Mouse (Mus musculus) hindbrain, embryonic 14.5 days (tissue): ENCODE data around the gene Map4k5. TPM values are rescaled to one million over a fixed set of nuclear protein-coding genes. Genes with fewer than 3 reads are reported as not detected.

Source experiments
- ATAC-seq: fragments of 200-750 bp; cut with Nextera tagmentation; 2 replicates; pipeline ENCODE4 v1.8.0; 2017; ENCODE audit warnings: moderate number of reproducible peaks, mild to moderate bottlenecking, moderate TSS enrichment, moderate library complexity; ENCODE audit not compliant: low FRiP score
- DNase-seq: peaks from one replicate; pipeline ENCODE4 v3.0.0-alpha.2; 2015; ENCODE audit warnings: low spot score
- H3K27ac ChIP-seq: fragments of 300-500 bp; sonication (generic); 2 replicates; pipeline ENCODE4 v1.5.1; 2014; ENCODE audit warnings: mild to moderate bottlenecking, moderate library complexity
- H3K27me3 ChIP-seq: fragments of 300-500 bp; sonication (generic); 2 replicates; pipeline ENCODE4 v1.6.1; 2014; ENCODE audit warnings: mild to moderate bottlenecking, low read length, mixed read lengths; ENCODE audit not compliant: control insufficient read depth, insufficient read depth
- H3K36me3 ChIP-seq: fragments of 300-500 bp; sonication (generic); replicated peaks from 2 replicates; pipeline ENCODE4 v1.6.1; 2014; ENCODE audit not compliant: control insufficient read depth, insufficient read depth
- H3K4me1 ChIP-seq: fragments of 300-500 bp; sonication (generic); replicated peaks from 2 replicates; pipeline ENCODE4 v1.6.1; 2014; ENCODE audit warnings: antibody characterized with exemption, low read length, mixed read lengths; ENCODE audit not compliant: control insufficient read depth, insufficient read depth
- H3K4me2 ChIP-seq: fragments of 300-500 bp; sonication (generic); replicated peaks from 2 replicates; pipeline ENCODE4 v1.6.1; 2014; ENCODE audit warnings: mild to moderate bottlenecking, moderate library complexity
- H3K4me3 ChIP-seq: fragments of 300-500 bp; sonication (generic); replicated peaks from 2 replicates; pipeline ENCODE4 v1.5.1; 2014; ENCODE audit warnings: mild to moderate bottlenecking, low read length
- H3K9ac ChIP-seq: fragments of 300-500 bp; sonication (generic); 2 replicates; pipeline ENCODE4 v1.6.1; 2014
- H3K9me3 ChIP-seq: fragments of 300-500 bp; sonication (generic); 2 replicates; pipeline ENCODE4 v1.6.1; 2016; ENCODE audit warnings: low read length; ENCODE audit not compliant: control insufficient read depth
- WGBS: fragments of 180-500 bp; shearing (Covaris S2); extraction: QIAGEN DNeasy Blood & Tissue Kit; methylation state at CpG from one replicate; pipeline ENCODE4 v1.1.7; 2014; 5-methylcytosine and 5-hydroxymethylcytosine counted together
- polyA plus RNA-seq: library from polyadenylated mRNA; unstranded; fragments of >200 nt; fragmentation: Nextera tagmentation; extraction: Ambion mirVana; gene quantifications from 2 replicates; pipeline ENCODE4 v1.2.1, GENCODE M21; 2014

Map4k5 gene
- polyA plus RNA-seq, 1 experiment from 2014 or later: 37.7 TPM

DNA sequence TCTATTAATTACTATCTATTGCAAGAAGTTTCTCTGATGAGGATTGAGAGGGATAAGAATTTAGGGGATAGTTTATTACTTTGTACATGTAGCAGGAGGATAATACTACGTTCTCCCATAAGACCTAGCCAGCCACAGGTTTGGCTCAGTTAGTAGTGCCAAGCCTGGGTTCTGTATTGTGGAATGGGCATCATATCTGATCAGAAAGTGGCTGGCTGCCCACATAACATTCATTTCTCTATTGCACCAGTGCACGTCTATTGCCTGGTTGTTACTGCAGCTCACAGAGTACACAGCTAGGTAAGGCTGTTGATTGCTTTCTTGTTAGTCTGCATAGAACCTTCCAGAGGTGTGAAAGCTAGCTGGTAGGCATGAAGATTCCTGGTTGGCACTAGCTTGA is 24.9 kb upstream of the Map4k5 start:
- H3K27ac ChIP-seq: no peak overlapping the region
- no peaks in the 10 kb centered on the region for H3K27me3 ChIP-seq
- WGBS: 96% methylated on average over 2 of the region's 2 CpGs
- H3K9me3 ChIP-seq: no peaks in the 10 kb centered on the region
- no peak overlapping the region for H3K4me3 ChIP-seq
- H3K4me2 ChIP-seq: no peak overlapping the region
- H3K36me3 ChIP-seq: no peaks in the 10 kb centered on the region
- H3K4me1 ChIP-seq: no peaks in the 10 kb centered on the region
- DNase-seq: no peak
- H3K9ac ChIP-seq: no peak overlapping the region
- no peak for ATAC-seq

GRCm38 (mm10) chr12:69912737-69913136 is 19.7 kb upstream of the Map4k5 start:
- H3K4me3 ChIP-seq: no peak overlapping the region
- H3K27me3 ChIP-seq: no peaks in the 10 kb centered on the region
- 0 out of 2 replicates have a peak, but pooled peaks cover 3% of the 10 kb centered on the region for H3K36me3 ChIP-seq
- no peak overlapping the region for H3K9ac ChIP-seq
- H3K27ac ChIP-seq: no peak overlapping the region
- 93% methylated on average over 7 of the region's 7 CpGs for WGBS
- H3K9me3 ChIP-seq: no peaks in the 10 kb centered on the region
- H3K4me2 ChIP-seq: no peak overlapping the region
- DNase-seq (no peak), ATAC-seq (no peak)
- peaks cover 14% of the 10 kb centered on the region for H3K4me1 ChIP-seq

DNA sequence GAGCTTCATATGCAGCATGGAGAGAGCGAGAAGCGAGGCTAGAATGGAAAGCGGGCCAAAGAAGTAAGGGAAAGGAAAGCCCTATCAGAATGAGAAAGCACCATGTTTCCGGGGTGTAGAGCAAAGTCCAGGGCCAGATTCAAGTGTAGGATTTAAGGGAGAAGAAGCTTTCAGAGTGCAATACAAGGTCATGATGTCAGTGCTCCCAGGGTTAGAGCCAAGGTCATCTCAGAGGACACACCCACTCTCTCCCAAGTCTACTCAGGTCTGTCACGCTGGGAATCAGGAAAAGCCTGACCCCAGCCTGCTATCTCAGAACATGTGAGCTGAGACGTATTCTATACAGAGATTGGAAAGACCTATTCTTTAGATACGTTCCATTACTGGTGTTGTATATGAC is 18.9 kb upstream of the Map4k5 start:
- H3K4me3 ChIP-seq: no peak overlapping the region

GRCm38 (mm10) chr12:69908511-69908900 is 15.5 kb upstream of the Map4k5 start:
- DNase-seq: peak; percentile 74
- H3K4me3 ChIP-seq: peak overlapping the region; percentile 70
- WGBS: 19% methylated on average over 19 of the region's 19 CpGs

More for the DNA sequence above, 18.9 kb upstream of the Map4k5 start:
- Histone ChIP-seq H3K9me3 (no peaks in the 10 kb centered on the region), H3K4me1 (peaks cover 20% of the 10 kb centered on the region), H3K9ac (no peak overlapping the region), H3K27me3 (no peaks in the 10 kb centered on the region), H3K27ac (no peak overlapping the region), H3K36me3 (0 out of 2 replicates have a peak, but pooled peaks cover 3% of the 10 kb centered on the region), H3K4me2 (no peak overlapping the region)
- ATAC-seq (no peak), DNase-seq (no peak)
- WGBS: 92% methylated on average over 7 of the region's 7 CpGs

DNA sequence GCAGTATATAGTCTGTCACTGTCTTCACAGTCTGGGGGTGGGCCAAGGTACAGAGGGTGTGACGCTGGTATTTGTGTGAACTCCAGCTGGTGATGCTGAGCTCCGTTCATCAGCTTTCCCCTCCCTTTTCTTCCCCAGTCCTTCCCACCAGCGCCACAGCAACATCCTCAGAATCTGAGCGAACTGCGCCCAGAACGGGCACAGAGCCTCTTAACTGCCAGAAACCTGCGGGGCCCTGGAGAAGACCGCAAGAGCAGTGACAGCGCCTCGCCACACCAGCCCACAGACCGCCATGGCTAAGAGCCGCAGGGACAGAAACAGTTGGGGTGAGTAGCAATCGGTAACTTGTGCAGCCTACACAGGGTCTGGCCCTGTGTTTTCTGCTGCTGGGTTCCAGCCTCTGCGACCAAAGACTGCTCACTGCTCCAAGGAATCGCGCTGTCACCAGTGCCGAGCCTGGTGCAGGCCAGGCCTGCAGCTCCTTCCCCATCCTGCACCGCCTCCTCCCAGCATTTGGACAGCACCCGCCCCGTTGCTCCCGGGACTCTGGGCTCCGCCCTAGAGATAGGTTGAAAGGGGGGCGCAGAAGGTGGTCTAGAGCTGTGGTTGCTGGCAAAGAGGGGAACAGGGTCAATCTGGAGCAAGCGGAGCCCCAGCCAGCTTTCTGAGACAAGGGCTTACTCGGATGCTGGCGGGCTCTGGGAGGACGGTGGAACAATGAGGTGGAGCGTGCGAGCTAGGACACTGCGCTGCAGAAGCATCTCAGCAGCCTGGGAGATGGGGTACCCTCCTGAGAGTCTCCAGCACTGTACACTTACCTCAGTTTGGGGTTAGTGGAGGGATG is 14.9 kb upstream of the Map4k5 start:
- H3K4me3 ChIP-seq: peak overlapping the region; percentile 70
- 2% methylated on average over 30 of the region's 30 CpGs for WGBS
- ATAC-seq: peak; percentile 89

More at GRCm38 (mm10) chr12:69908511-69908900, 15.5 kb upstream of the Map4k5 start:
- Histone ChIP-seq H3K4me1 (peaks cover 23% of the 10 kb centered on the region), H3K36me3 (0 out of 2 replicates have a peak, but pooled peaks cover 3% of the 10 kb centered on the region), H3K27ac (peak overlapping the region; percentile 98), H3K9me3 (no peaks in the 10 kb centered on the region), H3K27me3 (no peaks in the 10 kb centered on the region), H3K4me2 (peak overlapping the region; percentile 65), H3K9ac (peak overlapping the region; percentile 96)
- ATAC-seq: peak; percentile 83

DNA sequence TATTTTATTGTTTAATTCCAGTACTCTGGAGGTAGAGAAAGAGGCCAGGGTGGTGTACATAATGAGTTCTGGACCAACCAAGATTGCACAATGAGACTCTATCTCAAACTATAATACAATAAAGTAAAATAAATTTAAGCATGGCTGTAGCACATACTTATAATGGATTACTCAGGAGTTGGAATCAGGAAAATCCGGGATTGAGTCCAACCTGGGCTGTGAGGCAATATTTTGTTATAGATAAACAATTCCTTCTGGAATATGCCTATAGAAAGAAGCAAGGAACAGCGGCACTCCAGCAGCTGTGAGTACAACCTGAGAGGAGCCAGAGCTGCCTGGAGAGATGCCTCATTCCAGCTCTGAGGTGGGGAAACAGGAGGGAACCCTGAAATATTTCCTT is 12.0 kb upstream of the Map4k5 start:
- no peak for ATAC-seq
- Histone ChIP-seq H3K4me1 (peaks cover 20% of the 10 kb centered on the region), H3K9ac (no peak overlapping the region), H3K27ac (no peak overlapping the region), H3K36me3 (no peaks in the 10 kb centered on the region), H3K4me2 (no peak overlapping the region), H3K9me3 (no peaks in the 10 kb centered on the region), H3K4me3 (no peak overlapping the region), H3K27me3 (no peaks in the 10 kb centered on the region)
- WGBS: 80% methylated on average over 2 of the region's 2 CpGs
- no peak for DNase-seq

More for the DNA sequence above, 14.9 kb upstream of the Map4k5 start:
- Histone ChIP-seq H3K36me3 (0 out of 2 replicates have a peak, but pooled peaks cover 3% of the 10 kb centered on the region), H3K4me2 (peak overlapping the region; percentile 65), H3K4me1 (peaks cover 23% of the 10 kb centered on the region), H3K27ac (peak overlapping the region; percentile 98), H3K27me3 (no peaks in the 10 kb centered on the region), H3K9ac (peak overlapping the region; percentile 96), H3K9me3 (no peaks in the 10 kb centered on the region)
- DNase-seq: peak; percentile 76

GRCm38 (mm10) chr12:69898119-69898518 is 5.1 kb upstream of the Map4k5 start:
- no peaks in the 10 kb centered on the region for H3K27me3 ChIP-seq
- DNase-seq: no peak
- H3K9me3 ChIP-seq: no peaks in the 10 kb centered on the region
- ATAC-seq: no peak
- H3K36me3 ChIP-seq: no peaks in the 10 kb centered on the region
- no peak overlapping the region for H3K4me2 ChIP-seq
- H3K4me1 ChIP-seq: no peaks in the 10 kb centered on the region; the same call in none of the 2 replicates
- 90% methylated on average over 4 of the region's 4 CpGs for WGBS
- H3K4me3 ChIP-seq: no peak overlapping the region
- H3K27ac ChIP-seq: no peak overlapping the region
- no peak overlapping the region for H3K9ac ChIP-seq

DNA sequence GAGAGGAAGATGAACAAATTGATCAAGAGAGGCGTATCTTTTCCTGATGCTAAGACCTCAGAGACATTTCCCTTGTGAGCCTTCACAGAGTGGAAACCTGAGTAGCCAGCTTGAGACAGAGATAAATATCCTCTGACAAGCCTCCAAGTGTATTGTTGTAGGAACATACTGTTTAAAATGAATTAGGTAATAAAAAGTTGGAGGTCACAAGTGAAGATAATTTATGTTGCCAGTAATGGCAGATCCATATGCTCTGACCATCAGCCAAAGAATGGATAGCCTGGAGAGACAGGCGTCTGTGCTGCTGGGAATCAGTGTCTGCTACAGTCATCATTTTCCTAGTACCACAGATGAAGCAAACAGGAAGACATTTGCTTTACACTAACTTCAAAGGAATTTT is 2.0 kb upstream of the Map4k5 start:
- Histone ChIP-seq H3K36me3 (no peaks in the 10 kb centered on the region), H3K4me3 (no peak overlapping the region), H3K27ac (no peak overlapping the region), H3K4me1 (peaks cover 16% of the 10 kb centered on the region), H3K27me3 (no peaks in the 10 kb centered on the region), H3K4me2 (no peak overlapping the region), H3K9me3 (no peaks in the 10 kb centered on the region), H3K9ac (no peak overlapping the region)
- WGBS: 61% methylated on average over 2 of the region's 2 CpGs
- ATAC-seq (no peak), DNase-seq (no peak)

DNA sequence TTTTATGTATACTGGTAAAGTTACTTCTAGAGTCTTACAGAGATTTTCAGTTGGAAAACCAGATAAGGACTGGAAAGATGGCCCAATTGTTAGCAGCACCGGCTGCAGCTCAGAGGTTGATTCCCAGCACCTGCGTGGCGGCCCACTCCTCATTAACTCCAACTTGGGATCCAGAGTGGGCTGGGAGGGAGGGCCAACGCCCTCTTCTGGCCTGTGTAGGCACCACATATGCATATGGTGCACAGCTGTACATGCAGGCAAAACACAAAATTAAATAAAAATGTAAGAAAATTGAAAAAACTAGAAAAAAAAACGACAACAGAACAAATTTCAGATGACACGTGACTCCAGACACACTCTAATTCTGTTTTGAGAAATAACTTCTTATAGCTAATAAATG is 927 bp upstream of the Map4k5 start:
- H3K4me3 ChIP-seq: no peak overlapping the region
- no peaks in the 10 kb centered on the region for H3K36me3 ChIP-seq
- H3K9me3 ChIP-seq: no peaks in the 10 kb centered on the region
- peaks cover 20% of the 10 kb centered on the region for H3K4me1 ChIP-seq
- no peak for ATAC-seq
- DNase-seq: no peak
- no peaks in the 10 kb centered on the region for H3K27me3 ChIP-seq
- 0 out of 2 replicates have a peak overlapping the region, but pooled peaks have one; percentile 95 for H3K9ac ChIP-seq
- no peak overlapping the region for H3K27ac ChIP-seq
- 65% methylated on average over 6 of the region's 6 CpGs for WGBS
- H3K4me2 ChIP-seq: peak overlapping the region; percentile 89
